Mouse (Mus musculus): ENCODE measurements around the gene Hadh. TPM values are rescaled to one million over a fixed set of nuclear protein-coding genes. Genes with fewer than 3 reads are reported as not detected.

Gene Hadh
- 31.1 and 34.1 TPM in 2 replicates for polyA plus RNA-seq (2014; fragmentation: Nextera tagmentation; extraction: Ambion mirVana)

- peak within 1 kb of the TSS; percentile 70 for H3K9ac ChIP-seq (ENCODE audit: low read length)
- ATAC-seq (peak; percentile 93), DNase-seq (ENCODE audit: low spot score) (peak; percentile 83)
- H3K27ac ChIP-seq (ENCODE audit: low read depth, low read length): no peak within 1 kb of the TSS
- no peaks in the 10 kb centered on the region for H3K9me3 ChIP-seq (replicated peaks; ENCODE audit: control insufficient read depth, low read length)
- no peaks in the 10 kb centered on the region for H3K27me3 ChIP-seq (replicated peaks; ENCODE audit: control insufficient read depth, insufficient read depth, low read length)
- 0 out of 2 replicates have a peak, but pooled peaks cover 5% of the 10 kb centered on the region for H3K4me1 ChIP-seq (ENCODE audit: control insufficient read depth, insufficient read depth, low read length)
- no peaks in the 10 kb centered on the region for H3K36me3 ChIP-seq (ENCODE audit: control insufficient read depth, insufficient read depth, low read length)
- under 1% methylated on average over 49 of the region's 54 CpGs for WGBS
- H3K4me3 ChIP-seq (ENCODE audit: low read depth, low read length): peak within 1 kb of the TSS; percentile 60
- H3K4me2 ChIP-seq (ENCODE audit: low read length): peak within 1 kb of the TSS; percentile 84
These were observed at the start of gene Hadh for GRCm38 (mm10) chr3:131271559-131272373. Gene Hadh (minus strand): TSS chr3:131272101.

- 10% methylated on average over 3 of the region's 3 CpGs for WGBS
- H3K4me2 ChIP-seq (ENCODE audit: low read length): no peak overlapping the region
These were observed 48.3 kb upstream of the Hadh start for GRCm38 (mm10) chr3:131320184-131320583.

GRCm38 (mm10) chr3:131318211-131318610, 46.3 kb upstream of the Hadh start:
- Histone ChIP-seq H3K4me2 (ENCODE audit: low read length) (no peak overlapping the region), H3K4me1 (ENCODE audit: control insufficient read depth, insufficient read depth, low read length) (no peaks in the 10 kb centered on the region), H3K36me3 (ENCODE audit: control insufficient read depth, insufficient read depth, low read length) (no peaks in the 10 kb centered on the region), H3K9me3 (replicated peaks; ENCODE audit: control insufficient read depth, low read length) (no peaks in the 10 kb centered on the region), H3K27me3 (replicated peaks; ENCODE audit: control insufficient read depth, insufficient read depth, low read length) (no peaks in the 10 kb centered on the region), H3K9ac (ENCODE audit: low read length) (no peak overlapping the region), H3K27ac (ENCODE audit: low read depth, low read length) (no peak overlapping the region), H3K4me3 (ENCODE audit: low read depth, low read length) (no peak overlapping the region)
- no peak for DNase-seq (ENCODE audit: low spot score)
- no peak for ATAC-seq
- WGBS: 59% methylated on average over 2 of the region's 2 CpGs

More at GRCm38 (mm10) chr3:131320184-131320583, 48.3 kb upstream of the Hadh start:
- DNase-seq (ENCODE audit: low spot score) (peak; percentile 87), ATAC-seq (peak; percentile 57; the same call in 1 of the 2 replicates)
- H3K9me3 ChIP-seq (replicated peaks; ENCODE audit: control insufficient read depth, low read length): no peaks in the 10 kb centered on the region
- no peak overlapping the region for H3K4me3 ChIP-seq (ENCODE audit: low read depth, low read length)
- H3K27ac ChIP-seq (ENCODE audit: low read depth, low read length): no peak overlapping the region
- no peaks in the 10 kb centered on the region for H3K4me1 ChIP-seq (ENCODE audit: control insufficient read depth, insufficient read depth, low read length)
- no peak overlapping the region for H3K9ac ChIP-seq (ENCODE audit: low read length)
- H3K36me3 ChIP-seq (ENCODE audit: control insufficient read depth, insufficient read depth, low read length): no peaks in the 10 kb centered on the region
- H3K27me3 ChIP-seq (replicated peaks; ENCODE audit: control insufficient read depth, insufficient read depth, low read length): no peaks in the 10 kb centered on the region

DNA sequence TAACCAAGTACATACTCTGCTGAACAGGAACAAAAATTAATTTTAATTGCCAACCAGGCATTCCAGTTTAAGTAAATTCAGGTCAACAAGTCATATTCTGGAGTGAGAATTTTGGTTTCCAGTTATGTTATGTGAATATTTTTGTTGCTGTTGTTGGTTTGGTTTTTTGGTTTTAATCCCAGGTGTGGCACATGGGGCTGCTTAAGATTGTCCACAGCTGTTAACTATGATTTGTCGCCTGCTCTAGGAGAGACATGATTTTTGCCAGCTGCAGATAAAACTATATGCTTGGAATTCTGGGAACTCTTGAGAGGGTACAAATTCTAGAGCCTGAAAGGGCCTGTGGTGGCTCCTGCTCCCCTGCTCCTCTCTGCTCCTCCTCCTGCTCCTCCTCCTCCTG, 45.2 kb upstream of the Hadh start:
- no peak overlapping the region for H3K9ac ChIP-seq (ENCODE audit: low read length)
- H3K27me3 ChIP-seq (replicated peaks; ENCODE audit: control insufficient read depth, insufficient read depth, low read length): no peaks in the 10 kb centered on the region
- no peaks in the 10 kb centered on the region for H3K36me3 ChIP-seq (ENCODE audit: control insufficient read depth, insufficient read depth, low read length)
- H3K4me3 ChIP-seq (ENCODE audit: low read depth, low read length): no peak overlapping the region
- no peaks in the 10 kb centered on the region for H3K9me3 ChIP-seq (replicated peaks; ENCODE audit: control insufficient read depth, low read length)
- no peak overlapping the region for H3K27ac ChIP-seq (ENCODE audit: low read depth, low read length)
- no peaks in the 10 kb centered on the region for H3K4me1 ChIP-seq (ENCODE audit: control insufficient read depth, insufficient read depth, low read length)
- no peak overlapping the region for H3K4me2 ChIP-seq (ENCODE audit: low read length)
- no peak for ATAC-seq
- 90% methylated on average over 1 of the region's 1 CpGs for WGBS
- no peak for DNase-seq (ENCODE audit: low spot score)

DNA sequence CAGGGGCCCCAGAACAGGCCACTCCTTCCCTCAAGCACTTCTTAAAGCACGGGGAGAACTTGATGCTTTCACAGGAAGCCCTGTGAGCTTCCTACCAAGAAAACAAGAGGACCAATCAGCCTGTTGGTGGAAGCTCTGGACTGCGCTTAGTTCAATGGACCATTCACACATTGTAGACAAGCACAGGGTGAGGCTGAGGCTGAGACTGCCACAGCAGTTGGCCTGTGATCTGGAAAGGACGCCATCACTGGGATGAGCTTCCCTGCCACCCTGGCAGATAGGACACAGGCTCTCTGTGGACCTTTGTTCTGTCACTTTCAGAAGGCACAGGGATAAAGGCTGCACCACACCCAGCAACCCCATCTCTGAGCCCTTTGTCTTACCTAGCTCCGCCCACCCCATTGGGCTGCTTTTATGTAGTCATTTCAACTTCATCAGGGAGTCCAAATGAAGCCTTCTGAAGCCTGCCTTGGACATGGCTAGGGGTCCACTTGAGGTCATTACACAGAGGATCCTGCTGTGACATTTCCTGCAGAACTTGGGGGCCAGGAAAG, 44.1 kb upstream of the Hadh start:
- H3K4me3 ChIP-seq (ENCODE audit: low read depth, low read length): no peak overlapping the region
- no peak for DNase-seq (ENCODE audit: low spot score)
- WGBS: 54% methylated on average over 4 of the region's 4 CpGs

GRCm38 (mm10) chr3:131312340-131312739, 40.4 kb upstream of the Hadh start:
- ATAC-seq (no peak), DNase-seq (ENCODE audit: low spot score) (no peak)
- H3K36me3 ChIP-seq (ENCODE audit: control insufficient read depth, insufficient read depth, low read length): no peaks in the 10 kb centered on the region
- H3K9me3 ChIP-seq (replicated peaks; ENCODE audit: control insufficient read depth, low read length): no peaks in the 10 kb centered on the region
- WGBS: 94% methylated on average over 9 of the region's 9 CpGs
- H3K4me2 ChIP-seq (ENCODE audit: low read length): no peak overlapping the region
- H3K27ac ChIP-seq (ENCODE audit: low read depth, low read length): no peak overlapping the region
- H3K4me3 ChIP-seq (ENCODE audit: low read depth, low read length): no peak overlapping the region
- H3K4me1 ChIP-seq (ENCODE audit: control insufficient read depth, insufficient read depth, low read length): no peaks in the 10 kb centered on the region
- no peaks in the 10 kb centered on the region for H3K27me3 ChIP-seq (replicated peaks; ENCODE audit: control insufficient read depth, insufficient read depth, low read length)
- H3K9ac ChIP-seq (ENCODE audit: low read length): no peak overlapping the region

More for the DNA sequence above, 44.1 kb upstream of the Hadh start:
- Histone ChIP-seq H3K36me3 (ENCODE audit: control insufficient read depth, insufficient read depth, low read length) (no peaks in the 10 kb centered on the region), H3K4me1 (ENCODE audit: control insufficient read depth, insufficient read depth, low read length) (no peaks in the 10 kb centered on the region), H3K9me3 (replicated peaks; ENCODE audit: control insufficient read depth, low read length) (no peaks in the 10 kb centered on the region), H3K27ac (ENCODE audit: low read depth, low read length) (no peak overlapping the region), H3K27me3 (replicated peaks; ENCODE audit: control insufficient read depth, insufficient read depth, low read length) (no peaks in the 10 kb centered on the region), H3K4me2 (ENCODE audit: low read length) (no peak overlapping the region), H3K9ac (ENCODE audit: low read length) (no peak overlapping the region)
- ATAC-seq: 0 out of 2 replicates have a peak, but pooled peaks have one; percentile 26

DNA sequence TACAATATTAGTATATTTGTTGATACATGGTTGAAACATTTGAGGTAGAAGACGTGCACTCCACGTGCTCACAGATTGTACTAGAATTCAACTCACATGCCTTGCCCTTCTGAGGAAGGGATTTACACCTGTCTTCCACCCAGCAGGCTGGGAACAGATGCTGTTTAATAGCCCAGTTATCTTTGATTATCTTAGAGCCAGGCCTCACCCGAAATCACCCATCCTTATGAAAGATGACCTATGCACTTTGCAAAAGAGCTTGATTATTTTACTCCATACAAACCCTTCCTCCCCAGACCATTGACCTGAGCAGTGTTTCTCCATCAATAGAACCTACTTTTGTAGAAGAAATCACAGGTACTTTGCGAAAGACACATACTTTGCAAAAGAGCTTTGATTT, 38.7 kb upstream of the Hadh start:
- 87% methylated on average over 4 of the region's 4 CpGs for WGBS

GRCm38 (mm10) chr3:131307811-131308210, 35.9 kb upstream of the Hadh start:
- Histone ChIP-seq H3K27me3 (replicated peaks; ENCODE audit: control insufficient read depth, insufficient read depth, low read length) (no peaks in the 10 kb centered on the region; the same call in 1 of the 2 replicates), H3K27ac (ENCODE audit: low read depth, low read length) (no peak overlapping the region), H3K9ac (ENCODE audit: low read length) (no peak overlapping the region), H3K4me1 (ENCODE audit: control insufficient read depth, insufficient read depth, low read length) (no peaks in the 10 kb centered on the region), H3K9me3 (replicated peaks; ENCODE audit: control insufficient read depth, low read length) (no peaks in the 10 kb centered on the region), H3K36me3 (ENCODE audit: control insufficient read depth, insufficient read depth, low read length) (no peaks in the 10 kb centered on the region), H3K4me3 (ENCODE audit: low read depth, low read length) (no peak overlapping the region), H3K4me2 (ENCODE audit: low read length) (no peak overlapping the region)
- WGBS: 90% methylated on average over 3 of the region's 3 CpGs
- ATAC-seq (no peak), DNase-seq (ENCODE audit: low spot score) (no peak)

More for the DNA sequence above, 38.7 kb upstream of the Hadh start:
- no peak for DNase-seq (ENCODE audit: low spot score)
- Histone ChIP-seq H3K27ac (ENCODE audit: low read depth, low read length) (no peak overlapping the region), H3K27me3 (replicated peaks; ENCODE audit: control insufficient read depth, insufficient read depth, low read length) (no peaks in the 10 kb centered on the region), H3K9ac (ENCODE audit: low read length) (no peak overlapping the region), H3K9me3 (replicated peaks; ENCODE audit: control insufficient read depth, low read length) (no peaks in the 10 kb centered on the region), H3K36me3 (ENCODE audit: control insufficient read depth, insufficient read depth, low read length) (no peaks in the 10 kb centered on the region), H3K4me1 (ENCODE audit: control insufficient read depth, insufficient read depth, low read length) (no peaks in the 10 kb centered on the region), H3K4me2 (ENCODE audit: low read length) (no peak overlapping the region), H3K4me3 (ENCODE audit: low read depth, low read length) (no peak overlapping the region)
- no peak for ATAC-seq

DNA sequence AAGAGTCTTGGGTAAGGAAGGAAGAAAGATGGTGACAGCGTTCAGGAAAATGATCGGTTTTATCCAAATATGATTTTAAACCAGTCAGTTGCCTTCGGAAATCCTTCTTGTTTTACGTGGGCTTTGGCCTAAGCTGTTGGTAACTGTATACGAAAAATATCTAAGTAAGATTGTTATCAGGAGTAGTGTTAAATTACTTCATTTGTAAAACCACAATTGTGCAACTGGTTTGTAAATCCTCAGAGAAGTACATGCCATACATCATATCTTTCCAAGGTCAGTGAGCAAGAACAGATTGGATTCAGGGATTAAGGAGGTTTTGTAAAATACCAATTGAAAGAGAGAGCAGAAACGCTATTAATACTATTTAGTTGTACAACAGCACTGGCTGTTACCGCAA, 34.4 kb upstream of the Hadh start:
- Histone ChIP-seq H3K4me3 (ENCODE audit: low read depth, low read length) (no peak overlapping the region), H3K4me2 (ENCODE audit: low read length) (no peak overlapping the region), H3K9me3 (replicated peaks; ENCODE audit: control insufficient read depth, low read length) (no peaks in the 10 kb centered on the region), H3K27me3 (replicated peaks; ENCODE audit: control insufficient read depth, insufficient read depth, low read length) (no peaks in the 10 kb centered on the region; the same call in 1 of the 2 replicates), H3K4me1 (ENCODE audit: control insufficient read depth, insufficient read depth, low read length) (no peaks in the 10 kb centered on the region), H3K27ac (ENCODE audit: low read depth, low read length) (no peak overlapping the region), H3K36me3 (ENCODE audit: control insufficient read depth, insufficient read depth, low read length) (no peaks in the 10 kb centered on the region), H3K9ac (ENCODE audit: low read length) (no peak overlapping the region)
- no peak for DNase-seq (ENCODE audit: low spot score)
- no peak for ATAC-seq
- 89% methylated on average over 7 of the region's 7 CpGs for WGBS
